In the genomic region with DNA sequence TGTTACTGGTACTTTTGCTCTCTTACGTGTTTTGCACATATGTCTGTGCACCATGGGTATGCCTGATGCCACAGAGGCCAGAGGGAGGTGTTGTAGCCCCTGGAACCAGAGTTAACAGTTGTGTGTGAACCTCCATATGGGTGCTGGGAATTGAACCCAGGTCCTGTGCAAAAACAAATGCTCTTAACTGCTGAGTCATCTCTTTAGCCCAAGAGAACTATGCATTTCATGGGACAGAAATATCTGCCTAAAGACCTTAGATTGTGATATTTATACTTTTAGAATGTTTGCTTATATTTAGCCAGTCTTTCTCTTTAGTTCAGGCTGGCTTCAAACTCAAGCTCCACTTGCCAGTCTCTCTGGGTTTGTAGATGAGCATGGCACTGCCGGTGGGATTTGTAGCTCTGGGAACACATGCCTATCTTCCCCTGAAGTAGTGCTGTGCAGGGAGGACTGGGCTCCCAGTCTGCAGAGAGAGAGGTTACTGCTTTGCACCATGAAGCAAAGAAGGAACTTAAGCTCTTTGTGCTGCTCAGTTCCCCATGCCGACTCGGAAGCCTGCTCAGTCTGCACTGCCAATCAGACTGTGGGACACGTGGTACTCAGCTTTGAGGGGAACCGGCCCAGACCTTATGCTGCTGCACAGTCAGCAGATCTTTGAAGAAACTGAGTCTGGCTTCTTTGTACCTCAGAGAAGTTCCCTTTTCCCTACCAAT, we compare ENCODE assay signal across 13 mouse cellular contexts. TPM values are rescaled to one million over a fixed set of nuclear protein-coding genes. Genes with fewer than 3 reads are reported as not detected.
DNase-seq lines count a peak whose midpoint lies in the region; ATAC-seq and TF ChIP-seq lines count a peak whose summit lies in the region.
"Had no signal": no experiment of that assay in that cellular context is flagged by ENCODE, and none has a peak within 500 bp of the region (broad histone marks: within the 10 kb centered on the region; RNA-seq: fewer than 3 reads in every experiment).

No protein-coding gene starts in this region.

- H3K9ac ChIP-seq in kidney, embryonic 16.5 days (replicated peaks; ENCODE audit: low read length): no peak overlapping the region
- no peak overlapping the region for H3K9ac ChIP-seq in kidney, embryonic 15.5 days

- H3ac ChIP-seq in C2C12 (ENCODE audit: control insufficient read depth, insufficient read length, low read depth): no peak overlapping the region

- peak; percentile 69 for DNase-seq in brain, adult 2 months (ENCODE audit: low read depth, low spot score)
- DNase-seq in adrenal gland, postnatal 25 days: no peak
- DNase-seq in right cerebral cortex, postnatal 36 days (ENCODE audit: low spot score in 2 of 2): no peak
- DNase-seq in adrenal gland, postnatal 10 days: no peak
- DNase-seq: adrenal gland, postnatal 36 days; kidney, adult 11 months had no signal

- H3K4me2 ChIP-seq in kidney, embryonic 16.5 days (replicated peaks; ENCODE audit: low read depth, low read length): no peak overlapping the region
- H3K4me2 ChIP-seq in kidney, embryonic 15.5 days: no peak overlapping the region

- no peak overlapping the region for H3K4me3 ChIP-seq in kidney, embryonic 16.5 days (ENCODE audit: low read length)
- H3K4me3 ChIP-seq in kidney, embryonic 15.5 days (replicated peaks): no peak overlapping the region
- no peak overlapping the region for H3K4me3 ChIP-seq in C2C12 (ENCODE audit: insufficient read depth, poor library complexity, severe bottlenecking)

- H3K9me3 ChIP-seq in kidney, embryonic 16.5 days (ENCODE audit: low read length): no peaks in the 10 kb centered on the region
- no peaks in the 10 kb centered on the region for H3K9me3 ChIP-seq in kidney, embryonic 15.5 days (replicated peaks)

- H3K27ac ChIP-seq in kidney, embryonic 16.5 days (ENCODE audit: low read length): no peak overlapping the region
- no peak overlapping the region for H3K27ac ChIP-seq in kidney, embryonic 15.5 days

- H3K79me3 ChIP-seq in C2C12 (ENCODE audit: low read depth): no peaks in the 10 kb centered on the region

- peaks cover 17% of the 10 kb centered on the region for H3K4me1 ChIP-seq in kidney, embryonic 16.5 days (ENCODE audit: insufficient read depth, low read length)
- H3K4me1 ChIP-seq in kidney, embryonic 15.5 days: peaks cover 9% of the 10 kb centered on the region; the same call in 1 of the 2 replicates

- no peak for TF ChIP-seq CTCF in C2C12 (IDR thresholded peaks at IDR 0.05; ENCODE audit: control insufficient read depth, insufficient read depth, insufficient read length)

- H3K27me3 ChIP-seq in kidney, embryonic 16.5 days (ENCODE audit: insufficient read depth, low read length): no peaks in the 10 kb centered on the region
- no peaks in the 10 kb centered on the region for H3K27me3 ChIP-seq in kidney, embryonic 15.5 days
- H3K27me3 ChIP-seq in C2C12 (ENCODE audit: control insufficient read depth, insufficient read depth, insufficient read length): no peaks in the 10 kb centered on the region

- H3K79me2 ChIP-seq in C2C12 (ENCODE audit: control insufficient read depth, insufficient read depth): peaks cover 32% of the 10 kb centered on the region

- 0 out of 2 replicates have a peak, but pooled peaks have one; percentile 31 for ATAC-seq in kidney, embryonic 16.5 days (ENCODE audit: low FRiP score, low TSS enrichment)
- no peak for ATAC-seq in kidney, embryonic 15.5 days (replicated peaks; ENCODE audit: low FRiP score)
- ATAC-seq in megakaryocyte, adult 5-6 weeks (ENCODE audit: poor library complexity, severe bottlenecking): peak; percentile 92
- ATAC-seq: forebrain, embryonic 14.5 days had no signal

- peaks cover 35% of the 10 kb centered on the region for H3K36me3 ChIP-seq in kidney, embryonic 16.5 days (ENCODE audit: insufficient read depth, low read length)
- peaks cover 52% of the 10 kb centered on the region for H3K36me3 ChIP-seq in kidney, embryonic 15.5 days
- peaks cover 65% of the 10 kb centered on the region for H3K36me3 ChIP-seq in C2C12 (ENCODE audit: control insufficient read depth, insufficient read depth)

- 83% methylated on average over 6 of the region's 6 CpGs for WGBS in kidney, embryonic 16.5 days
- 89% methylated on average over 6 of the region's 6 CpGs for WGBS in kidney, embryonic 15.5 days

TF ChIP-seq in C2C12, 6 proteins besides CTCF, POLR2A, EP300 and RAD21:
- no peak for TF ChIP-seq MAX (IDR thresholded peaks at IDR 0.05)
- TF ChIP-seq USF1 (IDR thresholded peaks at IDR 0.05; ENCODE audit: low read depth): peak; percentile 2

RNA-seq across cellular contexts. Expression of a gene that starts 18.1 kb away (rescaled TPM):
- polyA plus RNA-seq in kidney, embryonic 16.5 days (2015; fragmentation: Nextera tagmentation; extraction: Ambion mirVana): 22.5 and 22.6 TPM in 2 replicates
- 18.5 and 19.4 TPM in 2 replicates for polyA plus RNA-seq in kidney, embryonic 15.5 days (2015; fragmentation: Nextera tagmentation; extraction: Ambion mirVana)
- 10.1 TPM for polyA plus RNA-seq in C2C12 (2012; fragmentation: generic; extraction: Trizol)
- 26.9 and 38.7 TPM in 2 replicates for total RNA-seq in megakaryocyte, adult 5-6 weeks (2015)
- total RNA-seq in megakaryocyte, adult 5-6 weeks (2017): 16.7 and 25.4 TPM in 2 replicates
- 45.5 and 48.2 TPM in 2 replicates for total RNA-seq in adrenal gland, postnatal 25 days (2021)
- total RNA-seq in adrenal gland, postnatal 10 days (2021): 10 to 100 TPM; 44.8 to 51.5 TPM

RNA-seq across cellular contexts. Expression of a gene that starts 54.3 kb away (rescaled TPM):
- not detected in 2 replicates for polyA plus RNA-seq in kidney, embryonic 16.5 days (2015; fragmentation: Nextera tagmentation; extraction: Ambion mirVana)
- 0.14 and 0.31 TPM in 2 replicates for polyA plus RNA-seq in kidney, embryonic 15.5 days (2015; fragmentation: Nextera tagmentation; extraction: Ambion mirVana)
- not detected for polyA plus RNA-seq in C2C12 (2012; fragmentation: generic; extraction: Trizol)
- not detected in 2 replicates for total RNA-seq in megakaryocyte, adult 5-6 weeks (2015)
- total RNA-seq in megakaryocyte, adult 5-6 weeks (2017): not detected in 2 replicates
- not detected in 2 replicates for total RNA-seq in adrenal gland, postnatal 25 days (2021)
- not detected for total RNA-seq in adrenal gland, postnatal 10 days (2021)
- total RNA-seq: adrenal gland, postnatal 36 days had no signal
- polyA plus RNA-seq: heart, embryonic 14.5 days; limb, embryonic 11.5 days had no signal
